Mouse (Mus musculus) ES-E14 (cell line): ENCODE data around the gene Cacnb4. TPM values are rescaled to one million over a fixed set of nuclear protein-coding genes. Genes with fewer than 3 reads are reported as not detected.
A peak's percentile ranks its signal among the peaks of the same experiment; 100 is the strongest.

Experiments
- DNase-seq: peaks from one replicate; pipeline ENCODE4 v3.0.0-alpha.2; 2013; ENCODE audit warnings: low read depth, low spot score
- H3K27ac ChIP-seq: 2 replicates; pipeline ENCODE4 v1.5.1; 2012; ENCODE audit warnings: low read depth, mild to moderate bottlenecking, low read length, moderate library complexity, mixed read lengths; ENCODE audit not compliant: poor library complexity, insufficient read depth, severe bottlenecking
- H3K36me3 ChIP-seq: 2 replicates; pipeline ENCODE4 v1.6.1; 2012; ENCODE audit warnings: mild to moderate bottlenecking, low read length, moderate library complexity, mixed read lengths; ENCODE audit not compliant: control insufficient read depth, poor library complexity, insufficient read depth, severe bottlenecking
- H3K4me1 ChIP-seq, 2 experiments: fragments of 150-350 bp in 1 of 2; sonication (generic) in 1 of 2; 2 replicates each; pipeline ENCODE4 v1.6.1; 2012; ENCODE audit warnings: low read length in 2 of 2, mild to moderate bottlenecking in 1 of 2, mixed read lengths in 1 of 2; ENCODE audit not compliant: control insufficient read depth in 2 of 2, insufficient read depth in 2 of 2, poor library complexity in 1 of 2
- H3K4me3 ChIP-seq, 2 experiments: fragments of 150-350 bp in 1 of 2; sonication (generic) in 1 of 2; 2 replicates each; pipeline ENCODE4 v1.5.1; 2012; ENCODE audit warnings: low read length in 2 of 2, low read depth in 1 of 2, mild to moderate bottlenecking in 1 of 2, mixed read lengths in 1 of 2; ENCODE audit not compliant: insufficient read depth in 1 of 2, poor library complexity in 1 of 2, severe bottlenecking in 1 of 2
- H3K9ac ChIP-seq: 2 replicates; pipeline ENCODE4 v1.6.1; 2012; ENCODE audit warnings: low read depth, mild to moderate bottlenecking, low read length, mixed read lengths; ENCODE audit not compliant: poor library complexity, insufficient read depth, severe bottlenecking
- H3K9me3 ChIP-seq: fragments of 150-350 bp; sonication (generic); 2 replicates; pipeline ENCODE4 v1.6.1; 2012; ENCODE audit warnings: low read depth, mild to moderate bottlenecking, low read length; ENCODE audit not compliant: control insufficient read depth, insufficient read depth
- CHD2 ChIP-seq: IDR thresholded peaks from 2 replicates; pipeline ENCODE4 v1.6.1; 2014; ENCODE audit warnings: mild to moderate bottlenecking, low read depth, low read length, inconsistent platforms
- HCFC1 ChIP-seq: IDR thresholded peaks from 2 replicates; pipeline ENCODE4 v1.6.1; 2012; ENCODE audit warnings: low read length, inconsistent platforms, borderline replicate concordance; ENCODE audit not compliant: insufficient read depth
- MAFK ChIP-seq: IDR thresholded peaks from 2 replicates; pipeline ENCODE4 v1.6.1; 2014; ENCODE audit warnings: mild to moderate bottlenecking, low read depth, low read length, inconsistent platforms; ENCODE audit not compliant: insufficient read depth
- ZC3H11A ChIP-seq: IDR thresholded peaks from 2 replicates; pipeline ENCODE4 v1.6.1; 2012; ENCODE audit warnings: low read depth, mild to moderate bottlenecking, inconsistent platforms, low read length, borderline replicate concordance
- ZNF384 ChIP-seq: IDR thresholded peaks from 2 replicates; pipeline ENCODE4 v1.6.1; 2012; ENCODE audit warnings: low read depth, low read length, inconsistent platforms
- in situ Hi-C, 2 experiments: fragments of 600-800 bp; cut with MboI; formaldehyde crosslinking; loops; one replicate each; pipeline ENCODE4 v1.15.1; 2025; ENCODE audit warnings: low sequenced_read_pairs in 2 of 2, inconsistent platforms in 1 of 2; ENCODE audit not compliant: unreplicated experiment in 2 of 2
- total RNA-seq: library from RNA; depleted of rRNA; stranded (reverse); fragments of 300-350 nt; gene quantifications from 2 replicates; pipeline ENCODE4 v1.2.3, GENCODE M21; 2012

Cacnb4 gene
- total RNA-seq, 1 experiment = 0.09 TPM

- H3K9ac ChIP-seq = peak overlapping the region; percentile 58; the same call in 1 of the 2 replicates
- in situ Hi-C loops = no loop called here
- DNase-seq = peak; percentile 9
- TF ChIP-seq CHD2 = no peak
- H3K4me3 ChIP-seq = peak overlapping the region; percentile 63 to 86
- H3K4me1 ChIP-seq = no peaks in the 10 kb centered on the region
- H3K36me3 ChIP-seq = no peaks in the 10 kb centered on the region
- no peaks in the 10 kb centered on the region for H3K9me3 ChIP-seq
- H3K27ac ChIP-seq = no peak overlapping the region
Observed at GRCm38 (mm10) chr2:52675278-52675987, 1.2 kb downstream of the Cacnb4 start.

GRCm38 (mm10) chr2:52674886-52675277 is 1.7 kb downstream of the Cacnb4 start:
- H3K9ac ChIP-seq = no peak overlapping the region

GRCm38 (mm10) chr2:52673172-52673571 is 3.5 kb downstream of the Cacnb4 start:
- no peak for DNase-seq
- in situ Hi-C loops = no loop called here
- Histone ChIP-seq H3K36me3 (no peaks in the 10 kb centered on the region), H3K9me3 (no peaks in the 10 kb centered on the region), H3K9ac (no peak overlapping the region), H3K4me1 (no peaks in the 10 kb centered on the region), H3K27ac (no peak overlapping the region), H3K4me3 (no peak overlapping the region)
- no peak for TF ChIP-seq MAFK
- no peak for TF ChIP-seq HCFC1
- TF ChIP-seq ZNF384 = no peak
- TF ChIP-seq ZC3H11A = no peak
- no peak for TF ChIP-seq CHD2

More at GRCm38 (mm10) chr2:52674886-52675277, 1.7 kb downstream of the Cacnb4 start:
- Histone ChIP-seq H3K4me1 (no peaks in the 10 kb centered on the region), H3K27ac (no peak overlapping the region), H3K9me3 (no peaks in the 10 kb centered on the region), H3K36me3 (no peaks in the 10 kb centered on the region), H3K4me3 (peak overlapping the region; percentile 30 to 63; a peak in 3 of 4 replicates)
- peak; percentile 13 for DNase-seq
- TF ChIP-seq MAFK (no peak), HCFC1 (no peak), ZNF384 (no peak), CHD2 (no peak), ZC3H11A (no peak)
- in situ Hi-C loops = no loop called here

- in situ Hi-C loops = no loop called here
- no peak for DNase-seq
- Histone ChIP-seq H3K4me3 (no peak overlapping the region), H3K9me3 (no peaks in the 10 kb centered on the region), H3K9ac (no peak overlapping the region), H3K27ac (no peak overlapping the region), H3K4me1 (no peaks in the 10 kb centered on the region), H3K36me3 (no peaks in the 10 kb centered on the region)
- TF ChIP-seq ZNF384 (no peak), HCFC1 (no peak), CHD2 (no peak), MAFK (no peak), ZC3H11A (no peak)
Observed at GRCm38 (mm10) chr2:52670733-52671132, 5.9 kb downstream of the Cacnb4 start.

GRCm38 (mm10) chr2:52668480-52668879 is 8.2 kb downstream of the Cacnb4 start:
- no peak overlapping the region for H3K27ac ChIP-seq
- H3K4me3 ChIP-seq = no peak overlapping the region
- no peak for DNase-seq
- no peak overlapping the region for H3K9ac ChIP-seq
- in situ Hi-C loops = no loop called here
- no peaks in the 10 kb centered on the region for H3K9me3 ChIP-seq
- TF ChIP-seq CHD2 = no peak
- TF ChIP-seq ZNF384 = no peak
- no peak for TF ChIP-seq ZC3H11A
- no peak for TF ChIP-seq HCFC1
- no peak for TF ChIP-seq MAFK
- H3K36me3 ChIP-seq = no peaks in the 10 kb centered on the region
- H3K4me1 ChIP-seq = no peaks in the 10 kb centered on the region
